Mouse (Mus musculus) spleen, adult 2 months (tissue): ENCODE results near the gene Hist1h4f.

Experiments used
- CTCF ChIP-seq: fragments of 200-500 bp; IDR thresholded peaks from 2 replicates; pipeline ENCODE4 v1.5.1; 2011; ENCODE audit warnings: mild to moderate bottlenecking, inconsistent platforms; ENCODE audit not compliant: insufficient read depth, insufficient read length, insufficient replicate concordance; ENCODE audit errors: extremely low read depth
- POLR2A ChIP-seq: fragments of 200-500 bp; IDR thresholded peaks from 2 replicates; pipeline ENCODE4 v1.6.1; 2011; ENCODE audit warnings: low read depth, low read length, inconsistent platforms

GRCm38 (mm10) chr13:23551931-23552914, 775 bp upstream of the Hist1h4f start:
- no peak for TF ChIP-seq POLR2A
- no peak for TF ChIP-seq CTCF
